Mouse (Mus musculus) MN1 (cell line): Measurements from ENCODE around the gene Slc25a34.

Experiments used
- DNase-seq: peaks from one replicate; pipeline ENCODE4 v3.0.0-alpha.2; 2016; ENCODE audit warnings: low spot score

Slc25a34 gene

DNA sequence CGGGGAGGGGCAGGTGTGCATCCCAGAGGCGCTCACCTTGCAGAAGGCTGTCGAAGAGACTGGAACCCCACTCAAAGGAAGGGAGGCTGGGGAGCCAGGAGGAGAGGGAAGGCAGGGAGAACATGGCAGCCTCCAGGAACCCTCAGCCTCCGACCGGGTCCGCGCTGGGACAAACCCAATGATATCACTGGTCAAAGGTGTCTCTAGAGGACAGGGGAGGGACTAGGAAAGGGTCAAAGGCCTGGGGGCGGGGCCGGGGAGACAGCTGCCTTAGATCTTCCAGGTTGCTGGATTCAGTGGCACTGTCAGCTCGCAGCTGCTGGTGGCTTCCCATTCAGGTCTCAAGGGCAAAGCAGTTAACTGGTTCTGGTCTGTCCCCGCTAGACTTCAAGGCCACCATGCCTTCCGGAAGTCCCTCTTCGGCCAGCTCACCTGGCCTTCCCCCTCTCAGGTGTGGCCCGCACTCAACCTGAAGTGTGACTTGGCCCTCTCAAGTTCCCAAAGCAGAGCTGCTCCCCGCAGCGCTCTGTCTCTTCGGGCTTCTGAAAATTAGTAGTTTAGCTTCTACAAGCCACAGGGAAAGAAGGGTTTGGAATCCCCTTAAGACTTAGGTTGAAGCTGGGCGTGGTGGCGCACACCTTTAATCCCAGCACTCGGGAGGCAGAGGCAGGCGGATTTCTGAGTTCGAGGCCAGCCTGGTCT lies 5.6 kb downstream of the Slc25a34 start:
- no peak for DNase-seq

DNA sequence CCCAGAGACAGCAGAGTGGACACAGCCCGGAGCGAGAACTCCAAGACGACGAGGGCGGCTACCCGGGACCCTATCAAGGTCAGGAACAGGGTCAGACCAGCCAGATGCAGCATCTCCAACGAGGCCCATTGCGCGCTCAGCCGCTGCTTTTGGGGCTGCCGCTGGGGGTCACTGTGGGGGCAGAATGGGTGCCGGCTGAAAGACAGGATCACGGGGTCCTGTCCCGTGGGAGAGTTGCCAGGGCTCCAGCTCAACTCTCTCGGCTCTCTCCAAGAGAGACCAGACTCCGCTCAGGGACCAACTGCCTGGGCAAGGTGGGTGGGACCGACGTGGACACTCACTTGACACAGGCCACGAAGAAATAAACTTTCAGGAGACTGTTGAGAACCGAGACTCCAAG lies 6.3 kb downstream of the Slc25a34 start:
- DNase-seq = peak; percentile 62

DNA sequence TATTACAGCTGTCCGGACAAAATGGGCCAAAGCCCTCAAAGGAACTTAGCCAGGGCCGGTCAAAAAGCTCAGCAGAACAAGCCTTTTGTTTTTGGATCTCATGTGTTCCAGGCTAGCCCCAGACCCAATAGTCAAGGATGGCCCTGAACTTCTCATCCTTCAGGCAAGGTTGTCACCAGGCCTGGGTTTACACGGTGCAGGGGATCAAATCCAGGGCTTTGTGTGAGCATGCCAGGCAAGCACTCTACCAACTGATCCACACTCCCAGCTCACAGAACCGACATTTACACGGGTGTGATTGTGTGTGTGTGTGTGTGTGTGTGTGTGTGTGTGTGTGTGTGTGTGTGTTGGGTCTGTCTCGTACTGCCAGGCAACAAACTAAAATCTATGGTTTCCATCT lies 6.8 kb downstream of the Slc25a34 start:
- no peak for DNase-seq

DNA sequence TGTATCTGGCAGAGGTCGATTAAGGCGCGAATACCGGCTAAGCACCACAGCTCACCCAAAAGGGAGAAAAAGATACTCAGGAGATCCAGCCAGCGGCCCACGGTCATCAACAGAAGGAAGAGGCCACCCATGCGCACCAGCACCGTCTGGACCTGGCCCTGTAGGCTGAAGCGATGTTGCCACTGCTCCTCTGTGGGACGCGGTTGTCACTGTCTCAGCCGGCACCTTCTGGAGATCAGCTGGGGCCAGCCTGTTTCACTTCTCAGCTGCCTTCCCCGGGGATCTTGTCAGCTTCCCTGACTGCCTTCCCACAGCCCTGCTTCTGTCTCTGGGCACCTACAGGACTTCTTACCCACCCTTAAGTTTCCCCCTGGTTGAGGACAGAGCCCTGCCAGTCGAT lies 8.7 kb downstream of the Slc25a34 start:
- no peak for DNase-seq

DNA sequence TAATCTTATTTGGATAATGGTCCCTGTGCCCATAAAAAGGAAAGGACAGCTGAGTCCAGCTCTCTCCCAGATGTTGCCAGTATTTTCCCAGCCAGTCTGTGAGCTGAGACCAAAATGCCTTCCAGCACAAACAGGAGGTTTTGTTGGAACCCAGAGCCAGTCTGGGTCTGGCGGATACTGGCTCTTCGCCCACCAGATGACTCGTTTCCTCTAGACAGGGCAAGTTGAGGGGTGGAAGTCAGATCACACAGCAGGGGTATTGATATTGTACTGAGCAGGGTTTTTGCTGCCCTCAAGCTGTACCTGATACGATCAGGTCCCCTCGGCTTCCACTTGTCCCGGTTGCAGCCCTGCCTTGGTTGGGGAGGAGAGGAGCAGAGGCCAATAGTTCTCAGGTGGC lies 14.1 kb downstream of the Slc25a34 start:
- no peak for DNase-seq

DNA sequence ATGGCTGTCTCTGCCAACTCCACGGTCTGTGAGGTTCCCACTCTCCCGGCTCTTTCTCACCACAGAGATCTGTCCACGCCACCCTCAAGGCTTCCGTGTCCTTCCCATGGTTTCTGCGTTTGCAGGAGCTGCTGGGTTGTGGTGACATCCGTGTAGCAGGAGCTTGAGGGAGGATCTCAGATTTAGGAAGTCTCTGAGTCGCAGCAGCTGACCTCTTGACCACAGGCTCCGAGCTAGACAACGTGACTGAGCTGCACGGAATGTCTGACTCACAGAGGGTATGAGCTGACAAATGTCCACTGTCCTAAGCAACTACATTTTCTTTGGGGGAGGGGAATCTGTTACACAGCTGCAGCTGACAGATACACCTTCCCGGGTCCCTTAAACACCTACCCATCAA lies 17.8 kb downstream of the Slc25a34 start, which contains the start of gene Fblim1:
Fblim1 (minus strand) TSS at position 236 of the 400 bp plus-strand sequence.
- DNase-seq = no peak

DNA sequence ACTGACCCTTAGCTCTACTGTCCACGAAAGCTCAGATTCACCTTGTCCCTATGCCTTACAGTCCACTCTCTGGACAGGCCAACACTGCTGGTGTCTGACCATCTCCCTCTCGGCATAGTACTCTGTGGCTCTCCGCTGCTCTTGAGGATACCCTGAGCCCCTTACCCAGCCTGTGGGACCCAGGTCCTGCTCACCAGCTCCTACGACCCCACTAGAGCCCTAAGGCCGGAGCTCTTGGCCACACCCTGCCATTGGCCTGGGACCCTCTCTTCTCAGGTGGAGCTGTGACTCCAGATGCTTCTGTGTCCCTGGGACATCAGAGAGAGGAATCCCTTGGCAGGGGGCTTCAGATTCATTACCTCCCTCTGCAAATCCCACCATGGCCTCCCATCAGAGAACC lies 18.2 kb downstream of the Slc25a34 start:
- DNase-seq = no peak

DNA sequence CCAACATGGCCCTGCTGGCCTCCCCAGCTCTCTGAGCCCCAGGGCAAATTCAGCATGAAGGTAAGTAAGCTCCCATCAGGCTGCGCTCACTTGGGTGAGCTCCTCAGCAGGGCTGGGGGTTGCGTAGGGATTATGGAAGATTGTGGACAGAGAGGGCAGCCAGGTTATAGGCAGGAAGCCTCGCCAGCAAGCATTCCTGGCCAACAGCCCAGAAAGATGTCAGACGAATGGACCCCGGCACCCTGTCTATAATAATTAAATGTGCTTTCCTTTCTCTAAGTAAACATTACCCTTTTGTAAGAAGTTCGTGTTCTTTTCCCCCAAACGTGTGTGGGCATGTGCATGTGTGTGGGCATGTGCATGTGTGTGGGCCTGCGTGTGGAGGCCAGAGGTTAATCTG lies 19.1 kb downstream of the Slc25a34 start:
- DNase-seq = no peak

DNA sequence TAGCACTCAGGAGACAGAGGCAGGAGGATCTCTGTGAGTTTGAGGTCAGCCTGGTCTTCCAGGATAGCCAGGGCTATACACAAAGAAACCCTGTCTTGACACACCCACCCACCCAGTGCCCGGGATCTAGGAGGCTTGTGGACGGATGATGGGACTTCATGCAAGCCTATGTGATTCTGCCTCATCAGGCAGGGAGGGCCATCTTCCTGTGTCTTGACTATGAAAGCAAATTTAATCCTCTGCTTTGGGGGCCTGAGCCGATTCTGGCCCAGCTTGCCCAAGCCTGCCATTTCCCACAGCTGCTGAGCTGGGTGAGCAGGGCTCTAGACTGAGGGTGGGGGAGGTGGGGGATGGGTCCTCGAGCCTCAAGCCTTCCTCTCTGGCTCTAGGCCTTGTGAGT lies 19.7 kb downstream of the Slc25a34 start:
- DNase-seq = no peak

DNA sequence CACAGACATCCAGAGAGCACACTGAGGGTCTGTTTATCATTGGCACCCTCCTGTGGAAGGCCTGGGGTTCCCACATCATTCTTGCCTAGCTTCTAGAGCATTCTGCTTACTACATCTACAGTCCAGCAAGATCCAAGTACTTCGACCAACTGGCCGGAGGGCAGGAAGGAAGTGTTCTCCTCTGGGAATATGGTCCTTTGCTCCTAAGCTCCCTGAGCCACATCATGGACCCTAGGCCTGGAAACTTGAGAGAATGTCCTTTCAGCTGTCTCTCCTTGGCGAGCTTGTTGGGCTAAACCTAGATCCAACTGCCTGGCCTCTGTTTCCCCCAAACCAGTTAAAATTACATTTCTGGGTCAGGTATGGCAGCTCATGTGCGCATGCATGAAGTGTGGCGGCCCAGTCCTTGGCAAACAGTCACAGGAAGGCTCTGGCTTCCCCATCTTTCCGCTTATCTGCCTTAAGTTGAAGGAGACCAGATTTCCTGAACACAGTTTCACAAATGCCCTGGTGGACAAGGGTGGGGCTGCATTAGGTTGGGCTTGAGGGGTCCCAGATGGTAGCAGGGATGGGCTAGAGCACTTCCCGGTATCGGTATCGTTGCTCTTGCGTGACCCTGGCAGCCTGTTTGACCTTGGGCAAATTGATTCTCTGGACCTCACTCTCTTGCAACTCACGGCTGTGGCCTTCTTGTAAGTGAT lies 20.9 kb downstream of the Slc25a34 start:
- DNase-seq = no peak

DNA sequence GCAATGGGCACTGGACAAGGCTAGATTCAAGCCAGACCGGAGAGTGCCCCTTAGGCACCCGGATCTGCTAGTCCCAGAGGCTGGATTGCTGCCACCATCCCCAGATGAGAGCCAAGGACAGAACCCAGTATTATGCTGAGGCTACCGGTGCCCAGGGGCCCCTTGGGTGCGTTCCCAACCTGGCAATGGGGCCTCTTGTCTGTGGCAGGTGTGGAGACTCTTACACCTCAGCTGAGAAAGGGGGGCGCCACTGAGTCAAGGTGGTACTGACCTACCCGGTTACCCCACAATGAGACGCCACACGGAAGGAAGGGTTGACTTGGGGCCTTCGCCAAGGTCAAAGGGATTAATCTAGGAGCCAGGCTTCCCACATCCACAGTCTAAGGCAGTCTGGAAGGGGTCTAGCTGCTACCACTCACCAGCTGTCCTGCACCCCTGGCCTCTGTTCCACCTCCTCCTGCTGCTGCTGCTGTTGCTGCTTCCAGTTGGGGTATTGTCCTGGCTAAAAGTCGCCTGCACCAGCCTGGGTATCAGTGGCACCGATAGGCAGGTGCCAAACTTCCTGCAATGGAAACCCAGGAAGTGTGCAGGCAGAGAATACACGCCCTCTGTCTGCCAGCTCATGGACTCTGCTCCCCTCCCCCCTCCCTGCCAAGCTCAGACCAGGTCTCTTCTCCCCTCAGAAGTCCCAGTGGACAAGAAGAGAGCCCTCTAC lies 22.3 kb downstream of the Slc25a34 start:
- DNase-seq = no peak

DNA sequence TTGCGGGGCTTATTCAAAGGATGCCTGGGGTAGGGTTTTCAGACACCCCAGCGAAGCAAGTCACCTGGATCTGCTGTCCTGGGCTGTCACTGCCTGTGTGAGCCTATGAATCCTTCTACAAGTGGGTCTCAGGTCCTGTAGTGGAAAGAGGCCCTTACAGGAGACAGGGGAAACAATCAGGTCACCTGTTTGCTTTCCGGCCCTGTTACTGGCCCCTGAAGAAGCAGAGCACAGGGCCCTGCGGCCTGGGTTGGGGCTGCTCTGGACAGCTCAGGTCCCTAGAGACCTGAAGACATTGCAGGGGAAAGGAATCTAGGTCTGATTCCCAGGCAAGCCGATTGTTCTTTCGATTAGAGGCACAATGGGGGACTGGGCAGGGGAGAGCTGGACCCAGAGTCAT lies 23.3 kb downstream of the Slc25a34 start:
- DNase-seq = peak; percentile 60

DNA sequence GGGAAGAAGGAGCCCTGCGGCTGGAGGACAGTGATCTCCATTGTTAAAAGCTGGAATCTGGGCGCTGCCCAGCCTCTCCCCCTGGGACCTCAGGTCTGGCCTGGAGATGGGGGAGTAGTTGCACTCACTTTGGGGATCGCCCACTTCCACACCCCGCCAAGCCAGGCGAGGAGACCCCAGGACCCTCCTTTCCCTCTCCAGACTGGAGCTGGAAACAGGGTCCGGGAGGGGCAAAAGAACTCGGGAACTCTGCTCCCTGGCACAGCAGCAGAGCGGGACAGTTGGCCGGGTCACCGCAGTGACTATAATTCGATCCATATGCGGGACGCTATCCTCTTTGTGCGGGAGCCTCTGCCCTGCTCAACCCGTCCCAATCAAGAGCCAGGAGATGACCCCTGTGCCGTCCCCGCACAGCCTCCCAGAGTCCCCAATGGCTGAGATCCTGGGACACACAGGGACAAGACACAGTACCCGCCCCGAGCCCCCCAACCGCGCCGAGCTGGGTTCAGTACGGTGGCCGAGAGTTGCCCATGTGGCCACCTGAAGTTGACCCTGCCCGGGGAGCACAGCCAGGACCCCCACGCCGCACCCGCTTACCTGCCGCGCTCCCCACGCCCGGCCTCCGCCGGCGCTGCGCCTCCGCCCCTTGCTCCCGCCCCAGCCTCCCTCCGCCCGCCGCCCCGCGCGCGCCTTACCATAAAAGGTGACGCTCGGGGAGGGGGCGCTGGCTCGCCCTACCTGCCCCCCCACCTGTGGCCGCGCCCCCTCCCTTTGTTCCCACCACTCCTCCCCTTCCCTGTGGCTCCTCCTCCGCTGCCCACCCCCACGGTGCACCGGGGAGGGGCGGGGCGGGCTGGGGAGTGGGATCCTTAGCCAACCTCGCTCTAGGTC lies 24.1 kb downstream of the Slc25a34 start:
- peak; percentile 31 for DNase-seq

DNA sequence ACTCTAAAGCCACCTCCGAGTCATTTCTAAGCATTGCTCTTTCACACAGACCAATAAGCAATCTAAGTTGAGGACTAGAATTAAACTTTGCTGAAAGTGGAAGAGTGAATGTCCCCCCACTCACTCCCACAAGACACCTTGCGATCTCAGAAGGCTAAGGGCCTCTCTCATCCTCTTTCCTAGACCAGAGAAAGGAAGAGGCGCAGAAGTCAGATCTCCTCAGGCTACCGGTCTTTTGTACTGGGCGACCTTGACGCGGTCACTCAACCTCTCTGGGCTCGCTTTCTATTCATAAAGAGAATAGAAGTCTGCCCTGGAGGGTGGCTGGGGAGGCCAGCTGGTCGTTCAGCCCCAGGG lies 24.7 kb downstream of the Slc25a34 start:
- DNase-seq = no peak

DNA sequence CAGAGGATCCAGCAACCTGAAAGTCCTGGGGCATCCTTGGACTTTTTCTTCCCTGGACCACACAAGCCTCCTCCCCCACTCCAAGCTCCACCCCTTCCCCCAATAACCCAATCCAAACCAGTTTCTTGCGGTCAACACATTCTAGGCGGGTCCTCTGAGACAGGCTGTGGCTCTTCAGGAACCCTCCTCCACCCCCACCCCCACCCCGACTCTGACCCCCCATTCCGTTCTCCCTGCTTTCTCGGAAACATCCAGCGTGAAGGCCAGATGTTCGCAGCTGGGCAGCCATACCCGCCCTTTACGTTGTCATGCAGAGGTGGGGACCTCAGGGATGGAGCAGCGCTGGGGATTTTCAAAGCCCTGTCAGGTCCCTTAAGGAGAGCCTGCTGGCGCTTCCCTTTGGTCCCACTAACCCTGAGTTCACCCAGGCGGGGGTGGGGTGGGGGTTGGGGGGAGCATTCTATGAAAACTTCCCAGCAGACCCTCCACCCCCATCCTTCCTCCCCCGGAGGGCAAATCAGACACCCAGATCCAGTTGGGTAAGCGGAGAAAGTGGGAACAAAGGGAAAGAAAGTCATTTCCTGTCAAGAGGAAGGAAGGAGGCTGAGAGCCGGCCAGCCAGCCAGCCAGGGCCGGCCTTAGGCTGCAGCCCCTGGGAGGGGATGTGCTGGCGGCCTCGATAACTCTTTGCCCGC lies 25.3 kb downstream of the Slc25a34 start:
- DNase-seq = no peak

DNA sequence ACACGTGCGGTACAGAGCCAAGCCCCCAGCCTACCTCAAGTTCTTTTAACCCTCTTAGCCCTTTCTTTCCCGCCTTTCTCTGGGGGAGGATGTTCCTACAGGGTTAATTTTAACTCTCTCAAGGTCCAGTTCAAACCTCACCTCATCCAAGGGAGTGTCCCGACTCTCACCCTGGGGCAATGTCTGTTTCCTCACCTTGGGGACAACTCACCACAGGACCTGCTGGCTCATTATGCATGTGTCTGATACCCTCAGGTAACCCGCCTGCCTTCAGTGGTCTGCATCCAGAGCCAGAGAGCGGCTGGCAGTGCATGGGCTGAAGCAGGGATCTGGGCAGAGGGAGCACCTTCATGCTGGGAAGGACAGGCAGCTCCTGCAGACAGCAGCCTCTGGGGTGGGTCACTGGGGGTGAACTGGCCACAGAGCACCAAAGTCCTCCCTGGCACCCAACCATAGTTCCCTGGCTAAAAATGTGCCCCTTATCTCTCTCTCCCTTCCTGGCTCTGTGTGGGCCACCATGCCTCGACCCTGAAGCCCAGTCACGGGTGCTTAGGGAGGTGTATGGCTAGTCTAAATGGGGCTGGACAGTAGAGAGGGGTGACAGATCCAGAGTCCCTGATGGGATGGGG lies 26.8 kb downstream of the Slc25a34 start:
- no peak for DNase-seq

DNA sequence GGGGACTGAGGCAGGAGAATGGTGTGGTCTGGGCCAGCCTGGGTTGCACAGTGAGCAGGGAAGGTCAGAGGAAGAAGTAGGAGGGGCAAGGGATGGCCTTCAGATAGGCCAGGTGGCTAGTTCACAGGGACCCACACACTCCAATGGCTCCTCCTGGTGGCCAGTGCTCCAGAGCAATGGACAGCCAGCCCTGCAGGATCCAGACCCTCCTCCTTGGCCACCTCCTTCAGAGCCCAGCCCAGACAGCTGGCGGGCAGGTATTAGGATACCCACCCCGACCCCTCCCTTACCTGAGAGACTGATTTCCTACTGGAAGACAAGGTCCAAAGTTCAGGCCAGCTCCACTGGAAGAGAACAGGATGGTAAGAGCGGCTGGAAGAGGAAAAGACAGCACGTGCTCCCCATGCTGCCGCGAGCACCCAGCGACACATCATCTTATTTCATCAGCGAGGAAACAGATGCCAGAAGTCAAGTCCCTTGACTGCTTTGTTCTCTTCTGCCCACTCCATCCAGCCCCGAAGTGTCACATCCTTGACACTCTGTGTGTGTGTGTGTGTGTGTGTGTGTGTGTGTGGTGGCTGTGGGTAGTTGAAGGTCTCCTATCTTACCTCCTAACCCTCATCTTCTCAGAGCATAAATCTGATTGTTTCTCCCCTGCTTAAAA lies 27.9 kb downstream of the Slc25a34 start:
- DNase-seq = no peak

DNA sequence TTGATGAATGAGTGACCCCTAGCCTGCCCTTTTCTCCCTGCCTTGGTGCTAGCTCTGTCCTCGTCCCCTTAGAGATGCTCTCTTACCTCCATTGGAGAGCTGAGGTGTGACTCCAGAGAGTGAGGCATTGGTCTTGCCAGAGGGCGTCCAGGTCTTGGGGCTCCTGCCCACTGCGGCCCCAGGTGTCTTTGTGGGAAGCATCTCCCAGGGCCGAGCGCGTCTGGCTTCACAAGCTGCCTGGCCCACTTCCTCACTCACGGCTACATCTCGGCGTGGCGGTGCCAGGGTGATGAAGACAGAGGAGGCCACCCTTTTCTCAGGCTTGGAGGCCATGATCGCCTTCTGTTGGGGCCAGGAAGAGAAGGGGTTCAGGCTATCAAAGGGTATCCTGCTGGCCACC lies 28.5 kb downstream of the Slc25a34 start:
- DNase-seq = no peak

DNA sequence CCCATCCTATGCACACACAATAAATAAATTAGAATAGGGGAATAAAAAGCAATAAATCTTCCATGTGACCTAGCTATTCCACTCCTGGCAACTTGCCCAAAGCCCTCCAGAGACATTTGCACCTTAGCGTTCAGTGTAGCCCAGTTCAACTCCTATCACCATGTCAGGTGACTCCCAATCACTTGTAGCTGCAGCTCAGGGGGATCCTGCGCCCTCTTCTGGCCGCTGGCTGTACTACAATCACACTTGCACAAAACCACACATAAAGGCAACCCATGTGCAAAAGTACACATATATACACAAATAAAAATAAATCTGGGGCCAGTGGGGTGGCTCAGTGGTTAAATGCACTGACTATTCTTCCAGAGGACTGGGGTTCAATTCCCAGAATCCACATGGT lies 32.1 kb downstream of the Slc25a34 start:
- no peak for DNase-seq

DNA sequence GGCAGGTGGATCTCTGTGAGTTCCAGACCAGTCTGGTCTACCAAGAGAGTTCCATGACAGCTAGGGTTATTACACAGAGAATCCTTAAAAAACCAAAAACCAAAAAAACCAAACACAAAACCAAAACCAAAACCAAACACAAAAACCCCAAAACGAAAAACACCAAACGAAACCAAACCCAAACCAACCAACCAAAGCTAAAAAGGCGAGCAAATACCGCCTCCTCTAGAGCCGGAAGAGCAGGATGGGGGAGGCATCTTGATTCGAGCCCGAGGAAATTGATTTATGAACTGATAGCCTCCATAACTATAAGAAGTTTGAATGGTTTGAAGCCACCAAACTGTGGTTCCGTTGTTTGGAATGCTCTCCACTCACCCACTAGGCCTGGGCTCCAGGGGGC lies 39.7 kb downstream of the Slc25a34 start:
- no peak for DNase-seq

DNA sequence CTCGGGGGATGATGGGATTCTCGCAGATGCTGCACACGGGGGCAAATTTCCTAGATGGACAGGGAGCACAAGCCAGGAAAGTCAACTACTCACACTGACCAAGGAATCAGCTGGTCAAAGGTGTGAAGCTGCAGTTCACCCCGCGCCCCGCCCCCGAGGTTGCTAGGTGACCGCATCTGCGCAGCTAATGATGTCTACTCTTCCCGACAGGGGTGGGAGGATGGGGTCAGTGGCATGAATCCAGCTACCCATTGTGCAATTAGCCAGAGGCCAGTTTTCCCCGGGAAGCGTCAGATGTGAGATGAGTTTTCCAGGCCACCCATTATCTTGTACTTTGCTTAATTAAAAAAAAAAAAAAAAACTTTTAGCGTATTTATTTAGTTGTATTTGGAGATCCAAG lies 42.6 kb downstream of the Slc25a34 start:
- peak; percentile 47 for DNase-seq
